Mouse (Mus musculus): Measurements from ENCODE around the gene Fbxo31.

GRCm38 (mm10) chr8:121541862-121542261 lies 36.7 kb downstream of the Fbxo31 start:
- TF ChIP-seq CTCF (IDR thresholded peaks at IDR 0.05; ENCODE audit: borderline replicate concordance, extremely low read depth, insufficient read depth, insufficient read length) (no peak), POLR2A (IDR thresholded peaks at IDR 0.05; ENCODE audit: borderline replicate concordance, extremely low read depth, insufficient read depth, insufficient read length, poor library complexity, severe bottlenecking) (no peak)

Data from brain, embryonic 14.5 days (tissue).